ENCODE assay signal across 9 mouse cellular contexts in the genomic region with DNA sequence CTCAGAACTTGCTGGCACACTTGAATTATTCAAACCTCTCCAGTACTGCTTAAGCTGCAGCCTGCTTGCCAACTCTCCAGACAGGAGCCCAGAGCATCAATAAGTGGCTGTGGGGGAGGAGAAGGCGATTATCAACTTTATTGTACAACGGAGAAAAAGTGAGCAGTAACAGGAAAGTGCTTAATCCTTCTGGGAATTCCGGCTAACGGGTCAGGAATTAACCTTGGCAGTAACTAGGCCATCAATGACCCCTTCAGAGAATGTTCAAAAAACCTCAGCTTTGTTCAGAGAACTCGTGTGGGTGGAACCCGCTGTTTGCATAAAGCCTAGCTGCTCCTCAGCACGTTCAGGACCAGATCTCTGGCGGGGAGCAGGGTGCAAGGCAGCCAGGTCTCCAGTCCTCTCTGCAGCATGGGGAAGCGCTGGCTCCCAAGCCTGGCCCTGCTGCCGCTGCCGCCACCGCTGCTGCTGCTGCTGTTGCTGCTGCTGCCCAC. TPM values are rescaled to one million over a fixed set of nuclear protein-coding genes. Genes with fewer than 3 reads are reported as not detected.
DNase-seq lines count a peak whose midpoint lies in the region; ATAC-seq and TF ChIP-seq lines count a peak whose summit lies in the region.
"Had no signal": no experiment of that assay in that cellular context is flagged by ENCODE, and none has a peak within 500 bp of the region (broad histone marks: within the 10 kb centered on the region; RNA-seq: fewer than 3 reads in every experiment).

No protein-coding gene starts in this region.

- H3K4me3 ChIP-seq in forebrain, postnatal 0 days (ENCODE audit: low read depth, low read length): peak overlapping the region; percentile 24
- peak overlapping the region; percentile 19 for H3K4me3 ChIP-seq in midbrain, embryonic 11.5 days (ENCODE audit: low read depth, low read length)

- peak; percentile 79 for ATAC-seq in frontal cortex, adult (ENCODE audit: low TSS enrichment)
- ATAC-seq in forebrain, postnatal 0 days: peak; percentile 71
- ATAC-seq in midbrain, embryonic 11.5 days (ENCODE audit: low FRiP score): peak; percentile 90

- no peak overlapping the region for H3K27ac ChIP-seq in forebrain, postnatal 0 days (ENCODE audit: low read depth, low read length)
- H3K27ac ChIP-seq in midbrain, embryonic 11.5 days (ENCODE audit: low read depth, low read length): no peak overlapping the region; the same call in 1 of the 2 replicates

- peak overlapping the region; percentile 48 for H3K4me2 ChIP-seq in forebrain, postnatal 0 days (ENCODE audit: low read depth)
- H3K4me2 ChIP-seq in midbrain, embryonic 11.5 days: peak overlapping the region; percentile 44

- H3K36me3 ChIP-seq in forebrain, postnatal 0 days (ENCODE audit: insufficient read depth): no peaks in the 10 kb centered on the region
- H3K36me3 ChIP-seq in midbrain, embryonic 11.5 days (ENCODE audit: control insufficient read depth, insufficient read depth, low read length): no peaks in the 10 kb centered on the region

- 0 out of 2 replicates have a peak overlapping the region, but pooled peaks have one; percentile 28 for H3K9ac ChIP-seq in forebrain, postnatal 0 days
- peak overlapping the region; percentile 44 for H3K9ac ChIP-seq in midbrain, embryonic 11.5 days (ENCODE audit: low read length)

- H3K4me1 ChIP-seq in forebrain, postnatal 0 days (ENCODE audit: insufficient read depth): no peaks in the 10 kb centered on the region
- H3K4me1 ChIP-seq in midbrain, embryonic 11.5 days (ENCODE audit: control insufficient read depth, insufficient read depth, low read length): peaks cover 8% of the 10 kb centered on the region; the same call in 1 of the 2 replicates

- no peak for DNase-seq in frontal cortex, postnatal 25 days (ENCODE audit: low spot score in 2 of 2)
- DNase-seq in ZHBTc4 (ENCODE audit: low read depth, low spot score): peak; percentile 83
- DNase-seq in forebrain, postnatal 0 days: peak; percentile 32
- DNase-seq in layer of hippocampus, adult 9-11 months: peak; percentile 20
- peak; percentile 95 for DNase-seq in midbrain, embryonic 11.5 days (ENCODE audit: low spot score, missing footprints)
- DNase-seq in c-Kit-positive CD71-positive TER-119-positive erythroid progenitor cells, embryonic 14.5 days (ENCODE audit: low spot score): no peak
- no peak for DNase-seq in thymus, postnatal 10 days (ENCODE audit: low spot score in 2 of 2)

- no peak for TF ChIP-seq CTCF in forebrain, postnatal 0 days (IDR thresholded peaks at IDR 0.05; ENCODE audit: low read depth)

- H3K9me3 ChIP-seq in forebrain, postnatal 0 days (ENCODE audit: low read length): no peaks in the 10 kb centered on the region
- no peaks in the 10 kb centered on the region for H3K9me3 ChIP-seq in midbrain, embryonic 11.5 days (ENCODE audit: control insufficient read depth, low read length)

- WGBS in forebrain, postnatal 0 days: 3% methylated on average over 12 of the region's 12 CpGs
- WGBS in midbrain, embryonic 11.5 days: 3% methylated on average over 12 of the region's 12 CpGs

- H3K27me3 ChIP-seq in forebrain, postnatal 0 days (ENCODE audit: insufficient read depth, low read length): no peaks in the 10 kb centered on the region
- H3K27me3 ChIP-seq in midbrain, embryonic 11.5 days (ENCODE audit: control insufficient read depth, insufficient read depth, low read length): no peaks in the 10 kb centered on the region

RNA-seq across cellular contexts. Expression of gene A2m, which starts 0.7 kb away (rescaled TPM):
- total RNA-seq in forebrain, postnatal 0 days (2014; rRNA removed): 7.2 and 11.5 TPM in 2 replicates
- 5.2 and 8.7 TPM in 2 replicates for polyA plus RNA-seq in forebrain, postnatal 0 days (2015; fragmentation: Nextera tagmentation; extraction: Ambion mirVana)
- 8.9 and 9.1 TPM in 2 replicates for polyA plus RNA-seq in midbrain, embryonic 11.5 days (2014; fragmentation: Nextera tagmentation; extraction: Ambion mirVana)
- total RNA-seq: CH12.LX had no signal

Comparison
In these comparisons a context has a peak if more than half of its experiments do, and no peak if none do; other contexts are left out.
1. DNase-seq: peak in ZHBTc4 (single experiment), forebrain, postnatal 0 days (single experiment), layer of hippocampus, adult 9-11 months (single experiment) and midbrain, embryonic 11.5 days (single experiment); none in frontal cortex, postnatal 25 days (0 of 2), c-Kit-positive CD71-positive TER-119-positive erythroid progenitor cells, embryonic 14.5 days (single experiment) and thymus, postnatal 10 days (0 of 2).
2. Peak in every context shown above with its lines, with median percentiles within 50 percentile points of each other: ATAC-seq.